Mouse (Mus musculus) kidney, adult 8-10 months (tissue): Measurements from ENCODE around the gene Prss2.
"Not testable (repeated sequence)": the region's sequence is repeated elsewhere in the genome, so short reads cannot be mapped to it uniquely, and the experiment has no call there.

Experiments used
- DNase-seq, 2 experiments: peaks; one replicate each; pipeline ENCODE4 v3.0.0; 2022

Prss2 gene

DNA sequence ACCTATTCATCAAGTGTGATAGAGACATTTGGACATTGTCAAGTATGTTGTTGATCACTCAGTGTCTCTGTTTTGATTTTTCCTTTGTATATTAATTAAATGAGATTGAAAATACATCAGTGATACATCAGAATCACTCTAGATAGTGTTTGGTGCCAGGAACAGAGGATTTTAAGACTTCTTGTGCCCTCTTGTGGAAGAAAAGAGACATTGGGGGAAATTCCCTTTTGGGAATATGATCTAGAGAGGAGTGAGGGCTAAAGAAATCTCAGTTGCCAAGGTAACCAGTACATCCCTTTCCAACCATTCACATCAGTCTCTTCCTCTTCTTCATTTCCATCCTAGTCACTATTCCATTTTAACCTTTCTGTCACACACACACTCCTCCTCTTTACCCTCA lies 34.8 kb downstream of the Prss2 start:
- no peak for DNase-seq

DNA sequence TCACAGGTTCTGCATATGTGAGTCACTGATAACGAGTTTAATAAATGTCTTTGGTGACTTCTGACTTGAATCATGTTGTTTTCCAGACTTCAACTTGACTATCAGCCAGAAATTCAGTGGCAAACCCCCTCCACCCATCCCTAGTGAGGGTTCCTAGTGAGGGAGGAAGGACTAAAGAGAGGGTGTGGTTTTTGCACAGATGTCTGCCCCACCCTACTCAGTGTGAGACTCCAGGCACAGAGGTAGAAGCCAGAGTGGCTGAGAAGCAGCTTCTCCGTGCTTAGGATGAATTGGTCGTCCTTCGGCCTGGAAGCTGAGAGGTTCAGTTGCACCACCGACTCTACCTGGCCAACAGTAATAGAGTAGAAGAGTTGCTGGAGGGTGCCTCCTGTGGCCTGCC lies 35.9 kb downstream of the Prss2 start:
- no peak for DNase-seq

- DNase-seq, result no peak
Observed at GRCm38 (mm10) chr6:41558271-41558670, 36.7 kb downstream of the Prss2 start.

- no peak for DNase-seq
Observed at GRCm38 (mm10) chr6:41559331-41559730, 37.7 kb downstream of the Prss2 start.

GRCm38 (mm10) chr6:41560273-41560672 lies 38.7 kb downstream of the Prss2 start:
- no peak for DNase-seq

DNA sequence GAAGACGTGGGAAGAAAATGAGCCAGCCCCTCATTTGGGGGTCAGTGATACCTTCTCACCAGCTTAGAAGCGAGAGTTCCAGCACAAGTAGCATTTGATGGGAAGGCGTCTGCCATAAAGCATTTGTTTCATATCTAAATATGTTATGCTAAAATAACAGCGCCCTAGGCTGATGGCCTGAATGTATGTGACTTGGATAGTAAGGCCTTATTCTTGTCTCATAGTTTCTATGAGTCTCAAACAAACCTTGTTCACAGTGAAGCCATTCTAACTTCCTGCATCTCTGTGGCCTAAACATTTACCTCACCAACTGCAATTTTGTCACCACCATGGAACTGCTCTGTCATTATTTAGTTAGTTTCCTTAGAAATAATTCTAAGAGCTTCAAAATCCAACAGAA lies 41.0 kb downstream of the Prss2 start:
- no peak for DNase-seq

DNA sequence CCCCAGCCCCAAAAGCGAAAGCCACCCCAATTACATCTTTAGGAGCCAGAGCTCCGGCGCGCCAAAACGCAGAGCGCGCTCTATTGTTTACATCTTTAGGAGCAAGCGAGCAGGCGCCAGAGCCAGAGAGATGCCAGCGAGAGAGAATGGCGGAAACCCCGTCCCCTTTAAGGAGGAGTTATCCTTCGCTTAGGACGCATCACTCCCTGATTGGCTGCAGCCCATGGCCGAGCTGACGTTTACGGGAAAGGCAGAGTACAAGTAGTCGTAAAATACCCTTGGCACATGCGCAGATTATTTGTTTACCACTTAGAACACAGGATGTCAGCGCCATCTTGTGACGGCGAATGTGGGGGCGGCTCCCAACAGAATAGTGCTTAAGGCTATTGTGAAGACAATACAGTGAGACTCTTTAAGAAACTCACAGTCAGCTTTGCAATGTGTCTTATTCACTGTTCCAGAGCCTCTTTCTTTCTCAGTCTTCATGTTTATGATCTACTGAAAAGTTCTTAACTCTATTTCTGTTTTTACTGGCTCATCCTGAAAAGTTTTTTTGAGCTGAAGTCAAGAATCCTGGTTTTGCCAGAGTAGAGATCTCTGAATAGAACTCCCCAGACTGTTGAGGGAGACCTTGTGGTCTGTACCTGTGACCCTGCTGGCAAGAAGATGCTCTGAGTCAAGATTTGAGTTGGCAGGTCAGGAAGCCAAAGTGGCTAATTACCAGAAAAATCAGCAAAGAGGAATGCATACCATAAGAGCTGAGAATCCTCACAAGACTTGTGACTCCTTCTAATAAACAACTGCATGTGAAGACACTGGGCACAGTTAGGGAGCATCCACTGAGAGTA lies 41.7 kb downstream of the Prss2 start:
- not testable (repeated sequence) for DNase-seq

DNA sequence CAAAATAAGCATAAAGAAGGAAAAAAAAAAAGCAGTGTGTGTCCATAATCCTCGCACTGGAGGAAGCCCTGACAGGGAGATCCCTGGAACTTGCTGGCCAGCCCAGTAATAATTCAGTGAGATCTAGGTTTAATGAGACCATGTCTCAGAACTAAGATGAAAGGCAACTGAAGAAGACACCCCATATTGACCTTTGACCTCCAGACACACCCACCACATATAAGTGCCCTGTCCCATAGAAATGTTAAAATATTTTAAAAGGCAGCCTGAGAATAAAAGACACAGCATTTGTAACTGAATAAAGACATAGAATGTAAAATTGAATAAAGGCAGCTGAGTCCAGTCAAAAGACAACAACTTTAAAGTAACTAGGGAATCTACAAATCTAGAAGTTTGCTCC lies 43.7 kb downstream of the Prss2 start:
- DNase-seq, result no peak

DNA sequence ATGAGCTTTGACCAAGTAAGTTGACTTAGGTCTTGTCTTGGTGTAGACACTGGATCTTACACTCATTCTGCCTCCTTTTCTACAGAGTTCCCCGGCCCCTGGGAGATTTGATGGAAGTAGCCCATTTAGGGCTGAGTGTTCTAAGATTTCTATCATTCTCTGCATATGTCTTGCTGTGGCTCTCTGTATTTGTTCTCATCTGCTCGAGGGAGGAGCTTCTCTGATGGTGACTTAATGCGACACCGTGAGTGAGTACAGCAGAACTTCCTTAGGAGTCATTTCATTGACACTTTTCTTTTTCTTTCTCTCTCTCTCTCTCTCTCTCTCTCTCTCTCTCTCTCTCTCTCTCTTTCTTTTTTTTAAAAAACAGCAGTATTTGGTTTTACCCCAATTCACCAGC lies 45.4 kb downstream of the Prss2 start:
- DNase-seq, result no peak

- DNase-seq, result no peak
Observed at GRCm38 (mm10) chr6:41569078-41569477, 47.5 kb downstream of the Prss2 start.
